Comparison of ENCODE assay signal across 8 mouse cellular contexts in the genomic region with DNA sequence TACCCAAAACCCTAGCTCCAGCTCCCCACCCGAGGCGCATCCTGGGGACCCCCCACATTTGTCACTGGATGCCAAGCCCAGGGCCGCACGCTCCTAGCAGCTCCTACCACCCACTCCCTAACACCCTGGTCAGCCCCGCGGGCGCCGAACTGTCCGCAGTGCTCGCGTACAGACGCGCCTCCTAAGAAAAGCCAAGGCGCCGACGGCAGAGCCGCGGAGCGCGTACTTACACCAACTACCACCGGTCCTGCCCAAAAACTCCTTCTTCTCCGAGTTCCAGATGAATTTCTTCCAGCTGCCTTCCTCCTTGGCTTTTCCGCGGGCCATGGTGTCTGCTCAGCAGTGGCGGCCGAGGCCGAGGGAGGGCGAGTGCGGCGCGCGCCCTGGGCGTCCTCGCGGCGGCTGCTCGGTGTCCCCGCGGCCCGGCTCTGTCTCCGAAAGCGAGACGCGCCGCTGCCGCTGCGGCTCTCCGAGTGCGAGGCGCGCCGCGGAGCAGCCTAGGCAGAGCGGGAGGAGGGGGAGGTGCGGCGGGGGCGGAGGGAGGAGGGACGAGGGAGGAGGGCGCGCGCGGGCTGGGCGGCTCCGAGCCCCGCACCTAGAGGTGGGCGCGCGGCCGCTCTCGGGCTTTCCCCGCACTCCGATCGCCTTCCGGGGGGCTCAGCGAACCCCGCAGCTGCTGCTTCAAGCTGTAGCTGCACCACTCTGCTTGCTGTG. TPM values are rescaled to one million over a fixed set of nuclear protein-coding genes. Genes with fewer than 3 reads are reported as not detected.
DNase-seq lines count a peak whose midpoint lies in the region; ATAC-seq lines count a peak whose summit lies in the region.

No protein-coding gene starts in this region.

- ATAC-seq in inflammation-experienced regulatory T-cells, adult 6 months: peak; percentile 20
- peak; percentile 76 for ATAC-seq in lung, embryonic 15.5 days (ENCODE audit: borderline replicate concordance, extremely low read depth, low FRiP score, low TSS enrichment)

- peaks cover 21% of the 10 kb centered on the region for H3K4me1 ChIP-seq in lung, embryonic 15.5 days

- H3K9ac ChIP-seq in lung, embryonic 15.5 days: peak overlapping the region; percentile 82

- H3K27ac ChIP-seq in lung, embryonic 15.5 days: peak overlapping the region; percentile 95

- no peaks in the 10 kb centered on the region; the same call in 1 of the 2 replicates for H3K36me3 ChIP-seq in lung, embryonic 15.5 days

- 1% methylated on average over 58 of the region's 76 CpGs for WGBS in lung, embryonic 15.5 days

- H3K27me3 ChIP-seq in lung, embryonic 15.5 days: peaks cover 51% of the 10 kb centered on the region

- H3K9me3 ChIP-seq in lung, embryonic 15.5 days: no peaks in the 10 kb centered on the region

- H3K4me2 ChIP-seq in lung, embryonic 15.5 days: peak overlapping the region; percentile 93

- peak overlapping the region; percentile 72 for H3K4me3 ChIP-seq in lung, embryonic 15.5 days

- peak; percentile 60 for DNase-seq in layer of hippocampus, adult 9-11 months
- DNase-seq in layer of hippocampus, postnatal 10 days (ENCODE audit: low spot score in 2 of 2): no peak
- DNase-seq in adrenal gland, postnatal 36 days: peak; percentile 74 to 83
- peak; percentile 25 for DNase-seq in forelimb bud, embryonic 11.5 days (ENCODE audit: low read depth, low spot score)
- peak; percentile 75 for DNase-seq in ovary, postnatal 36 days (ENCODE audit: low spot score)
- DNase-seq in frontal cortex, postnatal 25 days (ENCODE audit: low spot score in 2 of 2): no peak

RNA-seq across cellular contexts. Expression of a gene that starts 0.5 kb away (rescaled TPM):
- total RNA-seq in layer of hippocampus, postnatal 10 days (2021): 1,000 to 10,000 TPM; 1,433 to 1,539 TPM
- total RNA-seq in adrenal gland, postnatal 36 days (2021): 10 to 100 TPM; 47.1 to 67.0 TPM
- 1 to 10 TPM in 2 of 3 experiments, under 1 TPM in 1; 0.19 to 3.4 (median 2.4) TPM for polyA plus RNA-seq in inflammation-experienced regulatory T-cells, adult 6 months (2017; shearing (Covaris generic))
- 81.1 and 98.2 TPM in 2 replicates for polyA plus RNA-seq in lung, embryonic 15.5 days (2015; fragmentation: Nextera tagmentation; extraction: Ambion mirVana)

Comparison
In these comparisons a context has a peak if more than half of its experiments do, and no peak if none do; other contexts are left out.
1. DNase-seq: peak in layer of hippocampus, adult 9-11 months (single experiment), adrenal gland, postnatal 36 days (2 of 2), forelimb bud, embryonic 11.5 days (single experiment) and ovary, postnatal 36 days (single experiment); none in layer of hippocampus, postnatal 10 days (0 of 2) and frontal cortex, postnatal 25 days (0 of 2).
2. RNA of a gene that starts 0.5 kb away (total RNA-seq): 1,433 to 1,539 TPM in layer of hippocampus, postnatal 10 days; 47.1 to 67.0 TPM in adrenal gland, postnatal 36 days; every median in the first group is over 10 times any median in the second.